Mouse (Mus musculus) midbrain, embryonic 13.5 days (tissue): ENCODE data around the gene Samd13. TPM values are rescaled to one million over a fixed set of nuclear protein-coding genes. Genes with fewer than 3 reads are reported as not detected.
A peak's percentile ranks its signal among the peaks of the same experiment; 100 is the strongest.

Experiments used
- ATAC-seq: fragments of 200-750 bp; cut with Nextera tagmentation; 2 replicates; pipeline ENCODE4 v1.8.0; 2017; ENCODE audit warnings: mild to moderate bottlenecking, moderate TSS enrichment, moderate library complexity
- H3K27ac ChIP-seq: fragments of 300-500 bp; sonication (generic); 2 replicates; pipeline ENCODE4 v1.5.1; 2015; ENCODE audit warnings: inconsistent platforms, mild to moderate bottlenecking, moderate library complexity
- H3K27me3 ChIP-seq: fragments of 300-500 bp; sonication (generic); 2 replicates; pipeline ENCODE4 v1.6.1; 2015; ENCODE audit warnings: mild to moderate bottlenecking, inconsistent platforms
- H3K36me3 ChIP-seq: fragments of 300-500 bp; sonication (generic); 2 replicates; pipeline ENCODE4 v1.6.1; 2015; ENCODE audit warnings: mild to moderate bottlenecking, inconsistent platforms
- H3K4me1 ChIP-seq: fragments of 300-500 bp; sonication (generic); replicated peaks from 2 replicates; pipeline ENCODE4 v1.6.1; 2015; ENCODE audit warnings: inconsistent platforms
- H3K4me2 ChIP-seq: fragments of 300-500 bp; sonication (generic); replicated peaks from 2 replicates; pipeline ENCODE4 v1.6.1; 2015; ENCODE audit warnings: moderate library complexity, mild to moderate bottlenecking, inconsistent platforms
- H3K4me3 ChIP-seq: fragments of 300-500 bp; sonication (generic); replicated peaks from 2 replicates; pipeline ENCODE4 v1.5.1; 2015; ENCODE audit warnings: mild to moderate bottlenecking, inconsistent platforms
- H3K9ac ChIP-seq: fragments of 300-500 bp; sonication (generic); replicated peaks from 2 replicates; pipeline ENCODE4 v1.6.1; 2015; ENCODE audit warnings: mild to moderate bottlenecking, inconsistent platforms
- H3K9me3 ChIP-seq: fragments of 300-500 bp; sonication (generic); 2 replicates; pipeline ENCODE4 v1.6.1; 2016; ENCODE audit warnings: mild to moderate bottlenecking, inconsistent platforms
- WGBS: fragments of 180-500 bp; shearing (Covaris S2); methylation state at CpG from one replicate; pipeline ENCODE4 v1.1.7; 2015; 5-methylcytosine and 5-hydroxymethylcytosine counted together
- polyA plus RNA-seq: library from polyadenylated mRNA; unstranded; fragments of >200 nt; fragmentation: Nextera tagmentation; extraction: Ambion mirVana; gene quantifications from 2 replicates; pipeline ENCODE4 v1.2.1, GENCODE M21; 2015

Gene Samd13
- polyA plus RNA-seq, 1 experiment from 2014 or later = 0.52 TPM

- Histone ChIP-seq H3K4me3 (no peak overlapping the region), H3K36me3 (no peaks in the 10 kb centered on the region), H3K9me3 (no peaks in the 10 kb centered on the region), H3K27me3 (no peaks in the 10 kb centered on the region), H3K4me1 (peaks cover 9% of the 10 kb centered on the region), H3K4me2 (no peak overlapping the region), H3K27ac (no peak overlapping the region; the same call in 1 of the 2 replicates), H3K9ac (no peak overlapping the region)
- ATAC-seq = peak; percentile 63
- 8% methylated on average over 1 of the region's 1 CpGs for WGBS
Measured at GRCm38 (mm10) chr3:146607368-146607767, 78.0 kb downstream of the Samd13 start.

- peaks cover 9% of the 10 kb centered on the region for H3K4me1 ChIP-seq
Measured at GRCm38 (mm10) chr3:146604647-146605046, 80.7 kb downstream of the Samd13 start.

GRCm38 (mm10) chr3:146602531-146602930 is 82.9 kb downstream of the Samd13 start:
- Histone ChIP-seq H3K4me3 (no peak overlapping the region), H3K27me3 (no peaks in the 10 kb centered on the region), H3K4me1 (peaks cover 4% of the 10 kb centered on the region), H3K9ac (no peak overlapping the region), H3K4me2 (no peak overlapping the region), H3K36me3 (no peaks in the 10 kb centered on the region), H3K27ac (no peak overlapping the region), H3K9me3 (no peaks in the 10 kb centered on the region)
- WGBS = 90% methylated on average over 3 of the region's 3 CpGs
- ATAC-seq = no peak

More at GRCm38 (mm10) chr3:146604647-146605046, 80.7 kb downstream of the Samd13 start:
- ATAC-seq = no peak
- 89% methylated on average over 9 of the region's 9 CpGs for WGBS
- H3K9me3 ChIP-seq = no peaks in the 10 kb centered on the region
- no peak overlapping the region for H3K27ac ChIP-seq
- H3K9ac ChIP-seq = no peak overlapping the region
- no peak overlapping the region for H3K4me2 ChIP-seq
- no peaks in the 10 kb centered on the region for H3K27me3 ChIP-seq
- H3K4me3 ChIP-seq = no peak overlapping the region
- H3K36me3 ChIP-seq = no peaks in the 10 kb centered on the region

- Histone ChIP-seq H3K4me2 (no peak overlapping the region), H3K4me1 (no peaks in the 10 kb centered on the region), H3K36me3 (no peaks in the 10 kb centered on the region), H3K4me3 (no peak overlapping the region), H3K27ac (no peak overlapping the region), H3K9me3 (no peaks in the 10 kb centered on the region), H3K27me3 (no peaks in the 10 kb centered on the region), H3K9ac (no peak overlapping the region)
- ATAC-seq = no peak
- 93% methylated on average over 2 of the region's 2 CpGs for WGBS
Measured at GRCm38 (mm10) chr3:146601205-146601604, 84.2 kb downstream of the Samd13 start.

- no peak overlapping the region for H3K4me2 ChIP-seq
- H3K4me3 ChIP-seq = no peak overlapping the region
- WGBS = 89% methylated on average over 6 of the region's 6 CpGs
- no peak for ATAC-seq
- H3K4me1 ChIP-seq = no peaks in the 10 kb centered on the region
- no peaks in the 10 kb centered on the region for H3K27me3 ChIP-seq
- no peaks in the 10 kb centered on the region for H3K36me3 ChIP-seq
- H3K9me3 ChIP-seq = no peaks in the 10 kb centered on the region
- H3K27ac ChIP-seq = no peak overlapping the region
- H3K9ac ChIP-seq = no peak overlapping the region
Measured at GRCm38 (mm10) chr3:146599198-146599900, 86.0 kb downstream of the Samd13 start.

- 89% methylated on average over 6 of the region's 6 CpGs for WGBS
- no peak for ATAC-seq
- H3K27me3 ChIP-seq = no peaks in the 10 kb centered on the region
- H3K4me1 ChIP-seq = no peaks in the 10 kb centered on the region
- H3K4me2 ChIP-seq = no peak overlapping the region
- H3K9me3 ChIP-seq = no peaks in the 10 kb centered on the region
- no peaks in the 10 kb centered on the region for H3K36me3 ChIP-seq
- H3K9ac ChIP-seq = no peak overlapping the region
- H3K4me3 ChIP-seq = no peak overlapping the region
- H3K27ac ChIP-seq = no peak overlapping the region
Measured at GRCm38 (mm10) chr3:146598411-146598810, 87.0 kb downstream of the Samd13 start.

GRCm38 (mm10) chr3:146596864-146597263 is 88.5 kb downstream of the Samd13 start:
- Histone ChIP-seq H3K4me2 (no peak overlapping the region), H3K9ac (no peak overlapping the region), H3K9me3 (no peaks in the 10 kb centered on the region), H3K27ac (no peak overlapping the region), H3K27me3 (no peaks in the 10 kb centered on the region), H3K4me3 (no peak overlapping the region), H3K4me1 (no peaks in the 10 kb centered on the region), H3K36me3 (no peaks in the 10 kb centered on the region)
- 90% methylated on average over 7 of the region's 7 CpGs for WGBS
- no peak for ATAC-seq

- H3K36me3 ChIP-seq = no peaks in the 10 kb centered on the region
- H3K27me3 ChIP-seq = no peaks in the 10 kb centered on the region
- 90% methylated on average over 8 of the region's 8 CpGs for WGBS
- H3K27ac ChIP-seq = no peak overlapping the region
- H3K9ac ChIP-seq = no peak overlapping the region
- H3K4me3 ChIP-seq = no peak overlapping the region
- ATAC-seq = no peak
- H3K9me3 ChIP-seq = no peaks in the 10 kb centered on the region
- no peaks in the 10 kb centered on the region for H3K4me1 ChIP-seq
- H3K4me2 ChIP-seq = no peak overlapping the region
Measured at GRCm38 (mm10) chr3:146596387-146596786, 89.0 kb downstream of the Samd13 start.

GRCm38 (mm10) chr3:146595440-146595839 is 90.0 kb downstream of the Samd13 start:
- Histone ChIP-seq H3K9ac (no peak overlapping the region), H3K36me3 (no peaks in the 10 kb centered on the region), H3K4me1 (no peaks in the 10 kb centered on the region), H3K9me3 (no peaks in the 10 kb centered on the region), H3K4me2 (no peak overlapping the region), H3K27me3 (no peaks in the 10 kb centered on the region), H3K4me3 (no peak overlapping the region), H3K27ac (no peak overlapping the region)
- 92% methylated on average over 6 of the region's 6 CpGs for WGBS
- ATAC-seq = no peak

Other genes starting within 250 kb of the Samd13 start
- 4.2 and 4.6 TPM in 2 replicates for gene Ctbs, start 235.8 kb downstream of the Samd13 start, polyA plus RNA-seq
- 5.5 and 5.8 TPM in 2 replicates for gene Spata1, start 185.8 kb downstream of the Samd13 start, polyA plus RNA-seq
- 606 and 609 TPM in 2 replicates for gene Gng5, start 185.8 kb downstream of the Samd13 start, polyA plus RNA-seq
- 52.4 and 55.6 TPM in 2 replicates for gene Rpf1, start 164.2 kb downstream of the Samd13 start, polyA plus RNA-seq
- gene Uox, start 115.2 kb downstream of the Samd13 start, polyA plus RNA-seq = not detected in 2 replicates
- not detected in 2 replicates for gene Dnase2b, start 70.0 kb downstream of the Samd13 start, polyA plus RNA-seq
- gene 4930503B20Rik, start 34.3 kb downstream of the Samd13 start, polyA plus RNA-seq = not detected in 2 replicates
- gene Prkacb, start 127.4 kb upstream of the Samd13 start, polyA plus RNA-seq = 119 and 126 TPM in 2 replicates
- 6.6 and 7.0 TPM in 2 replicates for gene Ttll7, start 166.8 kb upstream of the Samd13 start, polyA plus RNA-seq